Mouse (Mus musculus) MEL (cell line): ENCODE results near the gene Gm10197. TPM values are rescaled to one million over a fixed set of nuclear protein-coding genes. Genes with fewer than 3 reads are reported as not detected.

ENCODE experiments used
- DNase-seq: peaks from one replicate; pipeline ENCODE4 v3.0.0; 2011; ENCODE audit warnings: low read depth, low spot score
- H3K27ac ChIP-seq: 2 replicates; pipeline ENCODE4 v1.5.1; 2012; ENCODE audit warnings: low read depth, mild to moderate bottlenecking, control low read depth, low read length, moderate library complexity; ENCODE audit not compliant: control insufficient read depth
- H3K27me3 ChIP-seq, 2 experiments: fragments of 150-350 bp in 1 of 2; sonication (generic) in 1 of 2; 2 replicates each; pipeline ENCODE4 v1.6.1; 2012; ENCODE audit warnings: low read length in 2 of 2, mild to moderate bottlenecking in 2 of 2, improper control_type of control experiment in 1 of 2, moderate library complexity in 1 of 2; ENCODE audit not compliant: insufficient read depth in 2 of 2, control insufficient read depth in 1 of 2
- H3K36me3 ChIP-seq, 2 experiments: 2 replicates each; pipeline ENCODE4 v1.6.1; 2012 to 2014; ENCODE audit warnings: low read length in 2 of 2, improper control_type of control experiment in 1 of 2, inconsistent platforms in 1 of 2, mild to moderate bottlenecking in 1 of 2; ENCODE audit not compliant: insufficient read depth in 2 of 2, control insufficient read depth in 1 of 2
- H3K4me1 ChIP-seq, 2 experiments: fragments of 150-350 bp in 1 of 2; sonication (generic) in 1 of 2; 2 replicates each; pipeline ENCODE4 v1.6.1; 2012; ENCODE audit warnings: low read length in 2 of 2, improper control_type of control experiment in 1 of 2, mild to moderate bottlenecking in 1 of 2; ENCODE audit not compliant: insufficient read depth in 2 of 2, control insufficient read depth in 1 of 2
- H3K4me3 ChIP-seq, 2 experiments: fragments of 150-350 bp in 1 of 2; sonication (generic) in 1 of 2; 2 replicates each; pipeline ENCODE4 v1.5.1; 2012; ENCODE audit warnings: low read depth in 2 of 2, low read length in 2 of 2, mild to moderate bottlenecking in 2 of 2, moderate library complexity in 2 of 2, control low read depth in 1 of 2, improper control_type of control experiment in 1 of 2; ENCODE audit not compliant: control insufficient read depth in 1 of 2, insufficient read depth in 1 of 2
- H3K79me2 ChIP-seq: 2 replicates; pipeline ENCODE4 v1.6.1; 2012; ENCODE audit warnings: mild to moderate bottlenecking, low read length, moderate library complexity; ENCODE audit not compliant: control insufficient read depth, poor library complexity, insufficient read depth
- H3K9ac ChIP-seq: 2 replicates; pipeline ENCODE4 v1.6.1; 2012; ENCODE audit warnings: low read depth, mild to moderate bottlenecking, control low read depth, low read length, moderate library complexity; ENCODE audit not compliant: control insufficient read depth, poor library complexity, severe bottlenecking
- H3K9me3 ChIP-seq: fragments of 150-350 bp; sonication (generic); replicated peaks from 2 replicates; pipeline ENCODE4 v1.6.1; 2012; ENCODE audit warnings: mild to moderate bottlenecking, low read length, improper control_type of control experiment, moderate library complexity; ENCODE audit not compliant: insufficient read depth
- BHLHE40 ChIP-seq: IDR thresholded peaks from 2 replicates; pipeline ENCODE4 v1.6.1; 2012; ENCODE audit warnings: low read depth, mild to moderate bottlenecking, inconsistent platforms, low read length, improper control_type of control experiment, borderline replicate concordance
- CHD2 ChIP-seq: IDR thresholded peaks from 2 replicates; pipeline ENCODE4 v1.6.1; 2011; ENCODE audit warnings: low read length, improper control_type of control experiment
- ELF1 ChIP-seq: IDR thresholded peaks from 2 replicates; pipeline ENCODE4 v1.6.1; 2014; ENCODE audit warnings: low read depth, mild to moderate bottlenecking, inconsistent platforms, low read length, improper control_type of control experiment, moderate library complexity
- EP300 ChIP-seq, 2 experiments: IDR thresholded peaks; 2 replicates each; pipeline ENCODE4 v1.6.1; 2011; ENCODE audit warnings: improper control_type of control experiment in 2 of 2, low read length in 2 of 2, low read depth in 1 of 2, mild to moderate bottlenecking in 1 of 2
- GABPA ChIP-seq: IDR thresholded peaks from 2 replicates; pipeline ENCODE4 v1.6.1; 2012; ENCODE audit warnings: low read depth, mild to moderate bottlenecking, inconsistent platforms, low read length, improper control_type of control experiment, moderate library complexity
- HCFC1 ChIP-seq: IDR thresholded peaks from 2 replicates; pipeline ENCODE4 v1.6.1; 2012; ENCODE audit warnings: low read depth, mild to moderate bottlenecking, inconsistent platforms, low read length, improper control_type of control experiment, moderate library complexity
- MEF2A ChIP-seq: IDR thresholded peaks from 2 replicates; pipeline ENCODE4 v1.6.1; 2014; ENCODE audit warnings: low read depth, mild to moderate bottlenecking, inconsistent platforms, low read length, improper control_type of control experiment; ENCODE audit not compliant: poor library complexity, insufficient replicate concordance, severe bottlenecking; ENCODE audit errors: extremely low read depth
- MYC ChIP-seq: IDR thresholded peaks from 2 replicates; pipeline ENCODE4 v1.6.1; 2011; ENCODE audit warnings: low read depth, mild to moderate bottlenecking, low read length, improper control_type of control experiment, moderate library complexity
- NRF1 ChIP-seq: IDR thresholded peaks from 2 replicates; pipeline ENCODE4 v1.6.1; 2014; ENCODE audit warnings: low read depth, mild to moderate bottlenecking, inconsistent platforms, low read length, improper control_type of control experiment, moderate library complexity; ENCODE audit not compliant: poor library complexity, insufficient read depth, severe bottlenecking
- POLR2A ChIP-seq, 2 experiments: IDR thresholded peaks; 2 replicates each; pipeline ENCODE4 v1.6.1; 2011 to 2012; ENCODE audit warnings: low read length in 2 of 2, mild to moderate bottlenecking in 2 of 2, control low read depth in 1 of 2, improper control_type of control experiment in 1 of 2, low read depth in 1 of 2, moderate library complexity in 1 of 2; ENCODE audit not compliant: control insufficient read depth in 1 of 2, insufficient read depth in 1 of 2, poor library complexity in 1 of 2
- RAD21 ChIP-seq: IDR thresholded peaks from 2 replicates; pipeline ENCODE4 v1.6.1; 2011; ENCODE audit warnings: mild to moderate bottlenecking, low read depth, low read length, improper control_type of control experiment
- RCOR1 ChIP-seq: IDR thresholded peaks from 2 replicates; pipeline ENCODE4 v1.6.1; 2012; ENCODE audit warnings: low read depth, mild to moderate bottlenecking, inconsistent platforms, low read length, improper control_type of control experiment
- TCF12 ChIP-seq: IDR thresholded peaks from 2 replicates; pipeline ENCODE4 v1.6.1; 2014; ENCODE audit warnings: low read depth, mild to moderate bottlenecking, inconsistent platforms, low read length, improper control_type of control experiment, moderate library complexity
- UBTF ChIP-seq: IDR thresholded peaks from 2 replicates; pipeline ENCODE4 v1.6.1; 2012; ENCODE audit warnings: low read depth, mild to moderate bottlenecking, inconsistent platforms, low read length, improper control_type of control experiment, moderate library complexity, borderline replicate concordance; ENCODE audit not compliant: insufficient read depth
- USF2 ChIP-seq, 2 experiments: IDR thresholded peaks; 2 replicates each; pipeline ENCODE4 v1.6.1; 2011 to 2012; ENCODE audit warnings: improper control_type of control experiment in 2 of 2, low read length in 2 of 2, borderline replicate concordance in 1 of 2, inconsistent platforms in 1 of 2, low read depth in 1 of 2, mild to moderate bottlenecking in 1 of 2; ENCODE audit not compliant: insufficient read depth in 1 of 2
- ZC3H11A ChIP-seq: IDR thresholded peaks from 2 replicates; pipeline ENCODE4 v1.6.1; 2012; ENCODE audit warnings: low read depth, mild to moderate bottlenecking, inconsistent platforms, low read length, improper control_type of control experiment
- ZKSCAN1 ChIP-seq: IDR thresholded peaks from 2 replicates; pipeline ENCODE4 v1.6.1; 2012; ENCODE audit warnings: low read depth, mild to moderate bottlenecking, inconsistent platforms, low read length, improper control_type of control experiment, moderate library complexity
- ZMIZ1 ChIP-seq: IDR thresholded peaks from 2 replicates; pipeline ENCODE4 v1.6.1; 2012; ENCODE audit warnings: low read depth, mild to moderate bottlenecking, inconsistent platforms, low read length, improper control_type of control experiment, moderate library complexity
- ZNF384 ChIP-seq: IDR thresholded peaks from 2 replicates; pipeline ENCODE4 v1.6.1; 2012; ENCODE audit warnings: low read depth, mild to moderate bottlenecking, inconsistent platforms, low read length, improper control_type of control experiment
- polyA plus RNA-seq, 2 experiments: library from polyadenylated mRNA; stranded (reverse) in 1 of 2; unstranded in 1 of 2; fragments of >175 nt in 1 of 2; fragments of >200 nt in 1 of 2; gene quantifications; 2 replicates each; pipeline versions ENCODE4 v1.2.1 to v1.2.4; 2012; ENCODE audit warnings: low replicate concordance in 2 of 2, low read depth in 1 of 2; ENCODE audit not compliant: insufficient read length in 2 of 2, insufficient read depth in 1 of 2, missing spikeins in 1 of 2
- total RNA-seq: library from RNA; depleted of rRNA; stranded (reverse); fragments of 300-350 nt; gene quantifications from 2 replicates; pipeline ENCODE4 v1.2.3, GENCODE M21; 2012

Gm10197 gene
- total and polyA plus RNA-seq, 3 experiments, result 5.4 to 53.0 TPM; not detected in 1

GRCm38 (mm10) chr19:53359160-53360033, 12.2 kb downstream of the Gm10197 start:
- no peak for DNase-seq
- TF ChIP-seq USF2 (IDR thresholded peaks at IDR 0.05; ENCODE audit: borderline replicate concordance in 1 of 2, insufficient read depth in 1 of 2, low read depth in 1 of 2, low read length in 2 of 2) (no peak), MYC (no peak), GABPA (no peak), RAD21 (no peak), ZMIZ1 (no peak), RCOR1 (no peak), ELF1 (no peak), POLR2A (IDR thresholded peaks at IDR 0.05; ENCODE audit: control insufficient read depth in 1 of 2, insufficient read depth in 1 of 2, low read depth in 1 of 2, low read length in 2 of 2, poor library complexity in 1 of 2) (no peak), BHLHE40 (no peak), ZNF384 (no peak), EP300 (IDR thresholded peaks at IDR 0.05; ENCODE audit: low read depth in 1 of 2, low read length in 2 of 2) (no peak), MEF2A (no peak), ZKSCAN1 (no peak), HCFC1 (no peak), NRF1 (no peak), CHD2 (no peak), UBTF (no peak)
- Histone ChIP-seq H3K27me3 (no peaks in the 10 kb centered on the region), H3K27ac (no peak overlapping the region), H3K4me1 (peaks cover 6% of the 10 kb centered on the region in 2 experiments; a peak in 3 of 4 replicates), H3K79me2 (no peaks in the 10 kb centered on the region), H3K4me3 (no peak overlapping the region), H3K36me3 (peaks cover 0 to 11% of the 10 kb centered on the region in 2 experiments; a peak in 2 of 4 replicates), H3K9ac (no peak overlapping the region), H3K9me3 (no peaks in the 10 kb centered on the region)

GRCm38 (mm10) chr19:53355065-53355464, 16.5 kb downstream of the Gm10197 start:
- no peaks in the 10 kb centered on the region for H3K4me1 ChIP-seq
- H3K9ac ChIP-seq, result no peak overlapping the region
- H3K36me3 ChIP-seq, result peaks cover 0 to 1% of the 10 kb centered on the region in 2 experiments; a peak in 2 of 4 replicates
- TF ChIP-seq ZC3H11A, result no peak
- no peak for TF ChIP-seq TCF12
- DNase-seq, result no peak
- no peak overlapping the region for H3K4me3 ChIP-seq
- H3K9me3 ChIP-seq, result no peaks in the 10 kb centered on the region
- no peaks in the 10 kb centered on the region for H3K27me3 ChIP-seq
- H3K27ac ChIP-seq, result no peak overlapping the region
- H3K79me2 ChIP-seq, result no peaks in the 10 kb centered on the region
